Mouse (Mus musculus) hindlimb bud, embryonic 11.5 days (tissue): ENCODE data around the gene Mrgprh.
"Not testable (repeated sequence)": the region's sequence is repeated elsewhere in the genome, so short reads cannot be mapped to it uniquely, and the experiment has no call there.

Experiments used
- DNase-seq: peaks from one replicate; pipeline ENCODE4 v3.0.0-alpha.2; 2012; ENCODE audit warnings: low read depth, low spot score; ENCODE audit errors: extremely low spot score

Gene Mrgprh

GRCm38 (mm10) chr17:12868043-12868442 is 7.8 kb upstream of the Mrgprh start, which contains the start of gene Mas1:
Gene Mas1, minus strand, starts transcription at chr17:12868143.
- DNase-seq: no peak

- no peak for DNase-seq
Observed at GRCm38 (mm10) chr17:12868640-12869039, 7.2 kb upstream of the Mrgprh start.

GRCm38 (mm10) chr17:12872275-12873028 is 3.4 kb upstream of the Mrgprh start:
- no peak for DNase-seq

- DNase-seq: peak; percentile 80
Observed at GRCm38 (mm10) chr17:12880178-12880577, 4.3 kb downstream of the Mrgprh start.

- DNase-seq: no peak
Observed at GRCm38 (mm10) chr17:12881216-12881615, 5.4 kb downstream of the Mrgprh start.

- DNase-seq: no peak
Observed at GRCm38 (mm10) chr17:12886620-12887019, 10.8 kb downstream of the Mrgprh start.

GRCm38 (mm10) chr17:12887021-12887775 is 11.4 kb downstream of the Mrgprh start:
- DNase-seq: no peak

GRCm38 (mm10) chr17:12891054-12891453 is 15.2 kb downstream of the Mrgprh start:
- DNase-seq: no peak

GRCm38 (mm10) chr17:12892033-12892432 is 16.2 kb downstream of the Mrgprh start:
- no peak for DNase-seq

GRCm38 (mm10) chr17:12897674-12898073 is 21.8 kb downstream of the Mrgprh start:
- DNase-seq: no peak

- not testable (repeated sequence) for DNase-seq
Observed at GRCm38 (mm10) chr17:12898607-12899006, 22.8 kb downstream of the Mrgprh start.

GRCm38 (mm10) chr17:12902291-12902690 is 26.5 kb downstream of the Mrgprh start:
- no peak for DNase-seq

- DNase-seq: no peak
Observed at GRCm38 (mm10) chr17:12903372-12904333, 27.8 kb downstream of the Mrgprh start.

- DNase-seq: no peak
Observed at GRCm38 (mm10) chr17:12904349-12904748, 28.5 kb downstream of the Mrgprh start.

- DNase-seq: no peak
Observed at GRCm38 (mm10) chr17:12905810-12906209, 30.0 kb downstream of the Mrgprh start.

GRCm38 (mm10) chr17:12906436-12906835 is 30.6 kb downstream of the Mrgprh start:
- no peak for DNase-seq

GRCm38 (mm10) chr17:12909361-12910280 is 33.8 kb downstream of the Mrgprh start, which contains the start of gene Pnldc1:
Gene Pnldc1, minus strand, starts transcription at chr17:12910230.
- no peak for DNase-seq

- DNase-seq: no peak
Observed at GRCm38 (mm10) chr17:12910391-12910790, 34.6 kb downstream of the Mrgprh start.

GRCm38 (mm10) chr17:12915488-12915880 is 39.6 kb downstream of the Mrgprh start, which contains the start of gene Tcp1:
Gene Tcp1, plus strand, starts transcription at chr17:12915701.
- DNase-seq: no peak
